Mouse (Mus musculus): ENCODE measurements around the gene Arhgef15. TPM values are rescaled to one million over a fixed set of nuclear protein-coding genes. Genes with fewer than 3 reads are reported as not detected.
A peak's percentile ranks its signal among the peaks of the same experiment; 100 is the strongest.

Arhgef15 gene
- polyA plus RNA-seq, 1 experiment from 2014 or later: 14.3 TPM

- Histone ChIP-seq H3K4me3 (no peak overlapping the region), H3K36me3 (no peaks in the 10 kb centered on the region), H3K27me3 (peaks cover 28% of the 10 kb centered on the region), H3K4me2 (no peak overlapping the region), H3K9me3 (no peaks in the 10 kb centered on the region), H3K27ac (no peak overlapping the region), H3K4me1 (replicated peaks) (no peaks in the 10 kb centered on the region), H3K9ac (no peak overlapping the region)
- ATAC-seq (ENCODE audit: low FRiP score): no peak
- 75% methylated on average over 3 of the region's 3 CpGs for WGBS
Measured at GRCm38 (mm10) chr11:68961596-68961995, 4.3 kb upstream of the Arhgef15 start.

GRCm38 (mm10) chr11:68957971-68958370, 691 bp upstream of the Arhgef15 start:
- 95% methylated on average over 1 of the region's 1 CpGs for WGBS
- H3K9me3 ChIP-seq: no peaks in the 10 kb centered on the region
- H3K36me3 ChIP-seq: no peaks in the 10 kb centered on the region
- no peak overlapping the region for H3K4me2 ChIP-seq
- H3K4me1 ChIP-seq (replicated peaks): peaks cover 11% of the 10 kb centered on the region
- no peak overlapping the region for H3K4me3 ChIP-seq
- peaks cover 58% of the 10 kb centered on the region for H3K27me3 ChIP-seq
- no peak overlapping the region for H3K27ac ChIP-seq
- ATAC-seq (ENCODE audit: low FRiP score): no peak
- H3K9ac ChIP-seq: no peak overlapping the region

GRCm38 (mm10) chr11:68956697-68957096, 583 bp downstream of the Arhgef15 start:
- Histone ChIP-seq H3K4me2 (no peak overlapping the region), H3K36me3 (no peaks in the 10 kb centered on the region), H3K27me3 (peaks cover 62% of the 10 kb centered on the region), H3K4me3 (0 out of 2 replicates have a peak overlapping the region, but pooled peaks have one; percentile 12), H3K9ac (no peak overlapping the region), H3K9me3 (no peaks in the 10 kb centered on the region), H3K27ac (no peak overlapping the region), H3K4me1 (replicated peaks) (peaks cover 11% of the 10 kb centered on the region)
- 33% methylated on average over 13 of the region's 13 CpGs for WGBS
- no peak for ATAC-seq (ENCODE audit: low FRiP score)

- no peak for ATAC-seq (ENCODE audit: low FRiP score)
- no peak overlapping the region for H3K4me3 ChIP-seq
- H3K27me3 ChIP-seq: peaks cover 68% of the 10 kb centered on the region
- 53% methylated on average over 3 of the region's 3 CpGs for WGBS
- H3K4me1 ChIP-seq (replicated peaks): peaks cover 11% of the 10 kb centered on the region
- H3K36me3 ChIP-seq: no peaks in the 10 kb centered on the region
- peak overlapping the region; percentile 11; the same call in 1 of the 2 replicates for H3K4me2 ChIP-seq
- no peak overlapping the region for H3K27ac ChIP-seq
- H3K9me3 ChIP-seq: no peaks in the 10 kb centered on the region
- H3K9ac ChIP-seq: no peak overlapping the region
Measured at GRCm38 (mm10) chr11:68956107-68956506, 1.2 kb downstream of the Arhgef15 start.

GRCm38 (mm10) chr11:68955473-68955872, 1.8 kb downstream of the Arhgef15 start:
- no peak overlapping the region for H3K4me3 ChIP-seq
- H3K27me3 ChIP-seq: peaks cover 72% of the 10 kb centered on the region
- no peak for ATAC-seq (ENCODE audit: low FRiP score)
- peaks cover 11% of the 10 kb centered on the region for H3K4me1 ChIP-seq (replicated peaks)
- no peak overlapping the region for H3K27ac ChIP-seq
- no peaks in the 10 kb centered on the region for H3K9me3 ChIP-seq
- H3K36me3 ChIP-seq: no peaks in the 10 kb centered on the region
- WGBS: 70% methylated on average over 5 of the region's 5 CpGs
- no peak overlapping the region for H3K9ac ChIP-seq
- H3K4me2 ChIP-seq: peak overlapping the region; percentile 56

- Histone ChIP-seq H3K27ac (no peak overlapping the region), H3K9ac (peak overlapping the region; percentile 66), H3K4me2 (peak overlapping the region; percentile 56), H3K27me3 (peaks cover 76% of the 10 kb centered on the region), H3K4me3 (peak overlapping the region; percentile 35), H3K9me3 (no peaks in the 10 kb centered on the region), H3K4me1 (replicated peaks) (peaks cover 11% of the 10 kb centered on the region), H3K36me3 (no peaks in the 10 kb centered on the region)
- WGBS: 3% methylated on average over 17 of the region's 17 CpGs
- no peak for ATAC-seq (ENCODE audit: low FRiP score)
Measured at GRCm38 (mm10) chr11:68954408-68954807, 2.9 kb downstream of the Arhgef15 start.

GRCm38 (mm10) chr11:68953903-68954302, 3.4 kb downstream of the Arhgef15 start:
- no peak for ATAC-seq (ENCODE audit: low FRiP score)
- WGBS: 5% methylated on average over 13 of the region's 13 CpGs
- Histone ChIP-seq H3K36me3 (no peaks in the 10 kb centered on the region), H3K4me3 (no peak overlapping the region), H3K9ac (no peak overlapping the region), H3K4me2 (peak overlapping the region; percentile 56), H3K9me3 (no peaks in the 10 kb centered on the region), H3K4me1 (replicated peaks) (peaks cover 11% of the 10 kb centered on the region), H3K27ac (no peak overlapping the region), H3K27me3 (peaks cover 77% of the 10 kb centered on the region)

GRCm38 (mm10) chr11:68947542-68947993, 9.7 kb downstream of the Arhgef15 start:
- ATAC-seq (ENCODE audit: low FRiP score): peak; percentile 88
- peaks cover 9% of the 10 kb centered on the region; the same call in 1 of the 2 replicates for H3K36me3 ChIP-seq
- H3K9ac ChIP-seq: peak overlapping the region; percentile 71
- no peaks in the 10 kb centered on the region for H3K9me3 ChIP-seq
- peaks cover 10% of the 10 kb centered on the region for H3K4me1 ChIP-seq (replicated peaks)
- H3K27me3 ChIP-seq: peaks cover 33% of the 10 kb centered on the region
- H3K27ac ChIP-seq: peak overlapping the region; percentile 89
- WGBS: 13% methylated on average over 12 of the region's 12 CpGs
- H3K4me3 ChIP-seq: peak overlapping the region; percentile 46
- H3K4me2 ChIP-seq: peak overlapping the region; percentile 54

- H3K27ac ChIP-seq: peak overlapping the region; percentile 89
- H3K4me2 ChIP-seq: peak overlapping the region; percentile 54
- H3K36me3 ChIP-seq: peaks cover 9% of the 10 kb centered on the region; the same call in 1 of the 2 replicates
- H3K4me3 ChIP-seq: peak overlapping the region; percentile 46
- H3K27me3 ChIP-seq: peaks cover 31% of the 10 kb centered on the region
- H3K9me3 ChIP-seq: no peaks in the 10 kb centered on the region
- WGBS: 6% methylated on average over 14 of the region's 16 CpGs
- peak; percentile 72 for ATAC-seq (ENCODE audit: low FRiP score)
- peak overlapping the region; percentile 75 for H3K9ac ChIP-seq
- H3K4me1 ChIP-seq (replicated peaks): peaks cover 10% of the 10 kb centered on the region
Measured at GRCm38 (mm10) chr11:68946806-68947440, 10.4 kb downstream of the Arhgef15 start.

- ATAC-seq (ENCODE audit: low FRiP score): no peak
Measured at GRCm38 (mm10) chr11:68946001-68946400, 11.3 kb downstream of the Arhgef15 start.

GRCm38 (mm10) chr11:68945245-68945644, 12.0 kb downstream of the Arhgef15 start:
- ATAC-seq (ENCODE audit: low FRiP score): no peak
- H3K4me2 ChIP-seq: no peak overlapping the region
- 80% methylated on average over 2 of the region's 2 CpGs for WGBS
- H3K4me1 ChIP-seq (replicated peaks): peaks cover 21% of the 10 kb centered on the region
- H3K27me3 ChIP-seq: 0 out of 2 replicates have a peak, but pooled peaks cover 19% of the 10 kb centered on the region
- no peaks in the 10 kb centered on the region for H3K9me3 ChIP-seq
- H3K9ac ChIP-seq: no peak overlapping the region
- H3K4me3 ChIP-seq: no peak overlapping the region
- peaks cover 9% of the 10 kb centered on the region; the same call in 1 of the 2 replicates for H3K36me3 ChIP-seq
- no peak overlapping the region for H3K27ac ChIP-seq

More at GRCm38 (mm10) chr11:68946001-68946400, 11.3 kb downstream of the Arhgef15 start:
- Histone ChIP-seq H3K36me3 (peaks cover 9% of the 10 kb centered on the region; the same call in 1 of the 2 replicates), H3K4me3 (peak overlapping the region; percentile 46), H3K27me3 (peaks cover 22% of the 10 kb centered on the region; the same call in 1 of the 2 replicates), H3K4me2 (peak overlapping the region; percentile 54), H3K27ac (no peak overlapping the region), H3K9me3 (no peaks in the 10 kb centered on the region), H3K9ac (no peak overlapping the region), H3K4me1 (replicated peaks) (peaks cover 13% of the 10 kb centered on the region)
- WGBS: 89% methylated on average over 4 of the region's 4 CpGs

GRCm38 (mm10) chr11:68942731-68943130, 14.5 kb downstream of the Arhgef15 start:
- no peak overlapping the region for H3K4me2 ChIP-seq
- H3K9me3 ChIP-seq: no peaks in the 10 kb centered on the region
- 0 out of 2 replicates have a peak, but pooled peaks cover 10% of the 10 kb centered on the region for H3K27me3 ChIP-seq
- H3K36me3 ChIP-seq: peaks cover 9% of the 10 kb centered on the region; the same call in 1 of the 2 replicates
- no peak overlapping the region for H3K4me3 ChIP-seq
- H3K9ac ChIP-seq: no peak overlapping the region
- no peak for ATAC-seq (ENCODE audit: low FRiP score)
- no peak overlapping the region for H3K27ac ChIP-seq
- peaks cover 21% of the 10 kb centered on the region for H3K4me1 ChIP-seq (replicated peaks)
- 93% methylated on average over 8 of the region's 8 CpGs for WGBS

Measured in hindbrain, embryonic 13.5 days (tissue).